Mouse (Mus musculus): ENCODE results near the gene Nqo2. TPM values are rescaled to one million over a fixed set of nuclear protein-coding genes. Genes with fewer than 3 reads are reported as not detected.

Gene Nqo2
- polyA plus RNA-seq, 1 experiment from 2014 or later, result 22.5 TPM

DNA sequence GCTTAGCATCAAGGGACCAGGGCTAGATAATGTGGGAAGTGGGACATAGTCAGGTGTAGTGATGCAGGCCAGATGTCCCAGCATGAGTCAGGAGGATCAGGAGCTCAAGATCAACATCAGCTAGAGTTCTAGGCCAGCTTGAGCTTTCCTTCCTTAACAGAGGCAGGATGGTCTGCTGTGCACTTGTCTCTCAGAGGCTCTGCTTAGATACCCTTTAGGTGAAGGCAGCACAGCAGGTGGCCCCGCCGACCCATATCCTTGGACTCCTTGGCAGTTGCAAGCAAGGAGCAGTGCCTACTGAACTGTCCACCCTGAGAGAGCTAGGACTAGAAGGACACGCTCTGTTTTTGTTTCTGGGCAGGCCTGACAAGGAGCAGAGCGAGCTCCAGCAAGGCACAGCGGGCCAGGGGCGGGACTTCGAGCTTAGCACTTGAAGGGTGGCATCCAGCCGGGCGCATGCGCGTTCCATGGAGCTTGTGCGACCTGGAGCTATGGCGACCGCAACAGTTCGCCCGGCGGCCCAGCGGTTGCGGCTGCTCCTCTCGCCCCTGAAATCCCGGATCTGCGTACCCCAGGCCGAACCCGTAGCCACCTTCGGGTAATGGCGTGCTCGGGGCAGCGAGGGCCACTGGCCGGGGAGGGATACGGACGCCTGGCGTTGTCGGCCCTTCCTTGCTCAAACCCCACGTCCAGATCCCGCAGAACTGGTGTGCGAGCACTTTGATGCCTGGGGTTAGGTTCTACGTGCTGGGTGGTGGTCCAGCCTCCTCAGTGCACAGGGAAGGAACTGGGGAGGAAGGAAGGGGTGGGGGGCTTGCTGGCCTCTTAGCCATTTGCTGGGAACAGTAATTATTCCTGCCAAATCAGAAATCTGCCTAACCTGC lies 72.9 kb downstream of the Nqo2 start, which contains the start of gene Bphl:
Gene Bphl (plus strand): TSS at position 426 of the 884 bp plus-strand sequence.
- peak within 1 kb of the TSS; percentile 88 for H3K4me2 ChIP-seq (ENCODE audit: low read depth, low read length)
- peak within 1 kb of the TSS; percentile 81 for H3K4me3 ChIP-seq (ENCODE audit: low read depth, low read length)
- H3K27me3 ChIP-seq (ENCODE audit: insufficient read depth, low read length), result no peaks in the 10 kb centered on the region
- H3K9ac ChIP-seq (replicated peaks), result peak within 1 kb of the TSS; percentile 93
- peaks cover 23% of the 10 kb centered on the region for H3K4me1 ChIP-seq (ENCODE audit: insufficient read depth)
- H3K27ac ChIP-seq (ENCODE audit: low read depth), result peak within 1 kb of the TSS; percentile 80
- H3K36me3 ChIP-seq (replicated peaks; ENCODE audit: insufficient read depth, low read length), result peaks cover 16% of the 10 kb centered on the region
- DNase-seq (peak; percentile 92), ATAC-seq (peak; percentile 82)
- TF ChIP-seq CTCF (IDR thresholded peaks at IDR 0.05; ENCODE audit: low read depth) (no peak), EP300 (IDR thresholded peaks at IDR 0.05; ENCODE audit: low read depth) (no peak)
- 2% methylated on average over 37 of the region's 37 CpGs for WGBS (ENCODE audit: insufficient replicate concordance)
- H3K9me3 ChIP-seq (ENCODE audit: low read length), result no peaks in the 10 kb centered on the region

DNA sequence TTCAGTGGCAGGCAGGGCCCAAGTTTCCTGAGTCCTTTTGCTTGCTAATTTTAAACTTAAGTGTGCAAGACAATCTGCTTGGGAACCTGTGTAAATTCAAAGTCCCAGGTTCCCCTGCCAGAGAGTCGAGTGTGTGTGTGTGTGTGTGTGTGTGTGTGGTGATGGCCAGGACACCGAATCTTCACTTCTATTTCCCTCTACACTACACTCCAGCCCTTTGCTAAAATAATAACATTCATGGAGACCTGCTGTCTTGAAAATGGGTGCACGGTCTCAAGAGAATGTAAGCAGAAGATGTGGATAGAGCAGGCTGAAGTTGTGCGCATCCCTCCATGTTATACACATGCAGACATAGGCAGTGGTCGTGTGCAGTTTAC lies 73.6 kb downstream of the Nqo2 start:
- Histone ChIP-seq H3K36me3 (replicated peaks; ENCODE audit: insufficient read depth, low read length) (0 out of 2 replicates have a peak, but pooled peaks cover 11% of the 10 kb centered on the region), H3K4me1 (ENCODE audit: insufficient read depth) (peaks cover 17% of the 10 kb centered on the region), H3K27ac (ENCODE audit: low read depth) (peak overlapping the region; percentile 80), H3K4me2 (ENCODE audit: low read depth, low read length) (peak overlapping the region; percentile 88), H3K27me3 (ENCODE audit: insufficient read depth, low read length) (no peaks in the 10 kb centered on the region), H3K9me3 (ENCODE audit: low read length) (no peaks in the 10 kb centered on the region), H3K9ac (replicated peaks) (peak overlapping the region; percentile 93), H3K4me3 (ENCODE audit: low read depth, low read length) (peak overlapping the region; percentile 81)
- WGBS (ENCODE audit: insufficient replicate concordance), result 31% methylated on average over 5 of the region's 5 CpGs
- TF ChIP-seq CTCF (IDR thresholded peaks at IDR 0.05; ENCODE audit: low read depth), result no peak
- TF ChIP-seq EP300 (IDR thresholded peaks at IDR 0.05; ENCODE audit: low read depth), result no peak
- DNase-seq (no peak), ATAC-seq (no peak)

Other genes with a start within 250 kb of the Nqo2 start
- gene Serpinb6e, start 121.3 kb upstream of the Nqo2 start, polyA plus RNA-seq (2015; fragmentation: Nextera tagmentation; extraction: Ambion mirVana), result not detected in 2 replicates
- gene Serpinb6c, start 59.0 kb upstream of the Nqo2 start, polyA plus RNA-seq (2015; fragmentation: Nextera tagmentation; extraction: Ambion mirVana), result not detected in 2 replicates
- 10.4 and 11.3 TPM in 2 replicates for gene Ripk1, start 37.7 kb downstream of the Nqo2 start, polyA plus RNA-seq (2015; fragmentation: Nextera tagmentation; extraction: Ambion mirVana)
- 26.0 and 28.3 TPM in 2 replicates for gene Serpinb6a, start 38.1 kb downstream of the Nqo2 start, polyA plus RNA-seq (2015; fragmentation: Nextera tagmentation; extraction: Ambion mirVana)
- 95.6 and 107 TPM in 2 replicates for gene Bphl, start 72.9 kb downstream of the Nqo2 start, polyA plus RNA-seq (2015; fragmentation: Nextera tagmentation; extraction: Ambion mirVana)
- gene Tubb2a, start 113.3 kb downstream of the Nqo2 start, polyA plus RNA-seq (2015; fragmentation: Nextera tagmentation; extraction: Ambion mirVana), result 64.7 and 78.8 TPM in 2 replicates
- gene Tubb2b, start 165.8 kb downstream of the Nqo2 start, polyA plus RNA-seq (2015; fragmentation: Nextera tagmentation; extraction: Ambion mirVana), result 0.28 and 0.31 TPM in 2 replicates
- gene Psmg4, start 198.3 kb downstream of the Nqo2 start, polyA plus RNA-seq (2015; fragmentation: Nextera tagmentation; extraction: Ambion mirVana), result 49.2 and 50.5 TPM in 2 replicates